Mouse (Mus musculus) natural killer cell, adult 2 months (primary cell): ENCODE results near the gene Spen.

Experiments used
- DNase-seq, 2 experiments: peaks; one replicate each; pipeline ENCODE4 v3.0.0; 2022; ENCODE audit warnings: low spot score in 2 of 2

Spen gene

GRCm38 (mm10) chr4:141420886-141421285, 117.5 kb downstream of the Spen start:
- DNase-seq = no peak

- DNase-seq = no peak
Measured at GRCm38 (mm10) chr4:141420192-141420829, 118.1 kb downstream of the Spen start, which contains the start of gene Hspb7. Hspb7 (plus strand) TSS chr4:141420779.

- DNase-seq = peak in 1 of 2 experiments; percentile 71
Measured at GRCm38 (mm10) chr4:141419398-141420191, 118.8 kb downstream of the Spen start.
